Mouse (Mus musculus): Measurements from ENCODE around the gene Igf2bp1.
"Not testable (repeated sequence)": the region's sequence is repeated elsewhere in the genome, so short reads cannot be mapped to it uniquely, and the experiment has no call there.

DNA sequence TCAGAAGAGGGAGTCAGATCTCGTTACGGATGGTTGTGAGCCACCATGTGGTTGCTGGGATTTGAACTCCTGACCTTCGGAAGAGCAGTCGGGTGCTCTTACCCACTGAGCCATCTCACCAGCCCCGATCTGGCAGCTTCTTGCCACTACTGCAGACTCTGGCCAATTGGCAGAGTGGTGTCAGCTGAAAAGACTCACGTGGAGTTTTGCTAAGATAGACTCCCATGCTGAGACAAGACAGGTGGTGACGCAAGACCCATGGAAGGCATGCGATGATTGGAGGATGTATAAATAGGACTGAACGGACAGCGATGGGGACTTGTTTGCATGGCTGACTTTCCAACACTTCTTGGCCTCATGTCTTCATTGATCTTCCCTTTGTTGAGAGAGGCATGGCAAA is 73.6 kb downstream of the Igf2bp1 start:
- not testable (repeated sequence) for TF ChIP-seq CTCF (conservative IDR thresholded peaks at IDR 0.05 in 1 of 2, IDR thresholded peaks at IDR 0.05 in 1 of 2; ENCODE audit: low read depth in 2 of 2, low read length in 2 of 2); ELF1 (IDR thresholded peaks at IDR 0.05; ENCODE audit: low read depth, low read length); MAFK (IDR thresholded peaks at IDR 0.05; ENCODE audit: insufficient replicate concordance, low read length); RAD21 (IDR thresholded peaks at IDR 0.05; ENCODE audit: low read depth, low read length); POLR2A (IDR thresholded peaks at IDR 0.05; ENCODE audit: low read depth, low read length); POLR2AphosphoS2 (IDR thresholded peaks at IDR 0.05; ENCODE audit: low read depth, low read length); MYC (IDR thresholded peaks at IDR 0.05; ENCODE audit: low read depth, low read length)
